In the genomic region with DNA sequence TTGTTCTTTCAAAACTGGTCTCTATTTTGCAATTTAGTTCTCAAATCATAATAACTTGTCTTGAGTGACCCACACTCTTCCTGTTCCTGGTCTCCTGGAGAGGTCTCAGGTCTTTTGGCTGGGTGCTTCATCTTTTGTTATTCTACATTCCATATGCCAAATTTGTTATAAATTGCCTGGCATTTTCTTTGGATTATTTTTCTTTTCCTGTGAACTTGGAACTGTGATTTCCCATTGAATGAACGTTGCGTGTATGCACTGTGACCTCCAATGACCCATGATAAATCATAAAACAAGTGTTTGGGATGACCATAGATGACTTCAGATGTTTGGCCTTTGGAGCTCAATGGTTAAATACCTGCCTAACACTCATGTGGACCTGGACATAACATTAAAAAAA, we compare ENCODE assay signal across 24 mouse cellular contexts. TPM values are rescaled to one million over a fixed set of nuclear protein-coding genes. Genes with fewer than 3 reads are reported as not detected.
DNase-seq lines count a peak whose midpoint lies in the region; ATAC-seq and TF ChIP-seq lines count a peak whose summit lies in the region.
"Had no signal": no experiment of that assay in that cellular context is flagged by ENCODE, and none has a peak within 500 bp of the region (broad histone marks: within the 10 kb centered on the region; RNA-seq: fewer than 3 reads in every experiment).

No protein-coding gene starts in this region.

- no peaks in the 10 kb centered on the region for H3K36me3 ChIP-seq in kidney, embryonic 14.5 days (ENCODE audit: control insufficient read depth, insufficient read depth, low read length)
- H3K36me3 ChIP-seq in kidney, postnatal 0 days (ENCODE audit: insufficient read depth, low read length), result no peaks in the 10 kb centered on the region
- H3K36me3 ChIP-seq: embryonic facial prominence, embryonic 12.5 days; embryonic facial prominence, embryonic 15.5 days; heart, embryonic 15.5 days; hindbrain, embryonic 10.5 days; hindbrain, embryonic 13.5 days had no signal

- no peaks in the 10 kb centered on the region for H3K27me3 ChIP-seq in kidney, embryonic 14.5 days (ENCODE audit: control insufficient read depth, insufficient read depth, low read length)
- no peaks in the 10 kb centered on the region for H3K27me3 ChIP-seq in kidney, postnatal 0 days (ENCODE audit: insufficient read depth, low read length)
- H3K27me3 ChIP-seq: embryonic facial prominence, embryonic 12.5 days; embryonic facial prominence, embryonic 15.5 days; forebrain, embryonic 13.5 days; heart, embryonic 15.5 days; hindbrain, embryonic 13.5 days; Patski had no signal

- WGBS in kidney, embryonic 14.5 days, result 41% methylated on average over 2 of the region's 2 CpGs
- WGBS in kidney, postnatal 0 days, result 46% methylated on average over 2 of the region's 2 CpGs

- peak; percentile 33 for DNase-seq in kidney, adult 11 months
- DNase-seq in kidney, postnatal 0 days (ENCODE audit: low spot score), result peak; percentile 40
- no peak for DNase-seq in kidney, adult 18-20 months
- peak; percentile 24 for DNase-seq in Muller cell, postnatal 12 days (ENCODE audit: inconsistent ontology term)
- peak; percentile 15 to 43 for DNase-seq in kidney, postnatal 25 days
- DNase-seq in gastrocnemius, postnatal 10 days, result no peak
- DNase-seq in cerebellum, postnatal 25 days, result no peak
- DNase-seq: adrenal gland, postnatal 10 days; cerebellum, adult 18-20 months; cerebellum, postnatal 14 days; gastrocnemius, postnatal 14 days; heart, adult 11 months; heart, postnatal 10 days; heart, postnatal 36 days had no signal

- no peak overlapping the region for H3K4me2 ChIP-seq in kidney, embryonic 14.5 days (replicated peaks; ENCODE audit: low read depth, low read length)
- no peak overlapping the region for H3K4me2 ChIP-seq in kidney, postnatal 0 days (ENCODE audit: low read length)
- H3K4me2 ChIP-seq: embryonic facial prominence, embryonic 12.5 days; embryonic facial prominence, embryonic 15.5 days; forebrain, embryonic 13.5 days; heart, embryonic 11.5 days; heart, embryonic 15.5 days; hindbrain, embryonic 13.5 days had no signal

- no peak overlapping the region for H3K27ac ChIP-seq in kidney, embryonic 14.5 days (ENCODE audit: low read depth, low read length)
- H3K27ac ChIP-seq in kidney, postnatal 0 days, result no peak overlapping the region
- H3K27ac ChIP-seq: embryonic facial prominence, embryonic 12.5 days; embryonic facial prominence, embryonic 15.5 days; forebrain, embryonic 13.5 days; heart, embryonic 15.5 days; hindbrain, embryonic 10.5 days; hindbrain, embryonic 13.5 days had no signal

- H3K4me1 ChIP-seq in kidney, embryonic 14.5 days (ENCODE audit: control insufficient read depth, insufficient read depth, low read length), result no peaks in the 10 kb centered on the region
- no peaks in the 10 kb centered on the region for H3K4me1 ChIP-seq in kidney, postnatal 0 days (replicated peaks; ENCODE audit: insufficient read depth, low read length)
- H3K4me1 ChIP-seq: embryonic facial prominence, embryonic 12.5 days; embryonic facial prominence, embryonic 15.5 days; heart, embryonic 15.5 days had no signal

- no peak for TF ChIP-seq CTCF in kidney, postnatal 0 days (IDR thresholded peaks at IDR 0.05; ENCODE audit: low read depth)

- no peak overlapping the region for H3K9ac ChIP-seq in kidney, embryonic 14.5 days (ENCODE audit: low read depth, low read length)
- no peak overlapping the region for H3K9ac ChIP-seq in kidney, postnatal 0 days (ENCODE audit: low read depth, low read length)
- H3K9ac ChIP-seq: embryonic facial prominence, embryonic 12.5 days; embryonic facial prominence, embryonic 15.5 days; forebrain, embryonic 13.5 days; heart, embryonic 15.5 days; hindbrain, embryonic 13.5 days had no signal

- no peak overlapping the region for H3K4me3 ChIP-seq in kidney, embryonic 14.5 days (ENCODE audit: low read length)
- no peak overlapping the region for H3K4me3 ChIP-seq in kidney, postnatal 0 days (replicated peaks; ENCODE audit: low read depth, low read length)
- H3K4me3 ChIP-seq: embryonic facial prominence, embryonic 12.5 days; embryonic facial prominence, embryonic 15.5 days; forebrain, embryonic 13.5 days; heart, embryonic 15.5 days; hindbrain, embryonic 10.5 days; hindbrain, embryonic 13.5 days had no signal

- ATAC-seq in kidney, embryonic 14.5 days (ENCODE audit: low FRiP score, low TSS enrichment), result no peak
- no peak for ATAC-seq in kidney, postnatal 0 days (replicated peaks; ENCODE audit: low FRiP score, low read depth)
- ATAC-seq: forebrain, embryonic 13.5 days; hindbrain, embryonic 16.5 days; Patski had no signal

- H3K9me3 ChIP-seq in kidney, embryonic 14.5 days (ENCODE audit: control insufficient read depth, low read length), result no peaks in the 10 kb centered on the region
- no peaks in the 10 kb centered on the region for H3K9me3 ChIP-seq in kidney, postnatal 0 days (replicated peaks; ENCODE audit: low read length)
- H3K9me3 ChIP-seq: embryonic facial prominence, embryonic 12.5 days; embryonic facial prominence, embryonic 15.5 days; forebrain, embryonic 13.5 days; heart, embryonic 15.5 days; hindbrain, embryonic 10.5 days; hindbrain, embryonic 13.5 days had no signal

RNA-seq across cellular contexts. Expression of a gene that starts 25.6 kb away (rescaled TPM):
- polyA plus RNA-seq in kidney, embryonic 14.5 days (2014; fragmentation: Nextera tagmentation; extraction: Ambion mirVana), result not detected in 2 replicates
- 0.14 TPM in 1 of 2 replicates, not detected in the other for polyA plus RNA-seq in kidney, postnatal 0 days (2015; fragmentation: Nextera tagmentation; extraction: Ambion mirVana)
- total RNA-seq in gastrocnemius, postnatal 10 days (2021), result under 1 TPM; 0.09 to 0.93 TPM
- polyA plus RNA-seq: heart, embryonic 11.5 days; heart, embryonic 15.5 days; Patski had no signal

Comparison
In these comparisons a context has a peak if more than half of its experiments do, and no peak if none do; other contexts are left out.
1. DNase-seq: peak in kidney, adult 11 months (single experiment), kidney, postnatal 0 days (single experiment), Muller cell, postnatal 12 days (single experiment) and kidney, postnatal 25 days (2 of 2); none in kidney, adult 18-20 months (single experiment), gastrocnemius, postnatal 10 days (single experiment) and cerebellum, postnatal 25 days (0 of 2).